Comparison of ENCODE assay signal across 8 mouse cellular contexts in genomic region chr10:52022413-52023212, GRCm38 (mm10). TPM values are rescaled to one million over a fixed set of nuclear protein-coding genes. Genes with fewer than 3 reads are reported as not detected.
DNase-seq lines count a peak whose midpoint lies in the region; ATAC-seq and TF ChIP-seq lines count a peak whose summit lies in the region.

Vgll2 (plus strand) TSS chr10:52022502.

- WGBS in kidney, embryonic 15.5 days: under 1% methylated on average over 60 of the region's 60 CpGs
- under 1% methylated on average over 52 of the region's 60 CpGs for WGBS in liver, postnatal 0 days (ENCODE audit: insufficient replicate concordance)

- H3K9me3 ChIP-seq in kidney, embryonic 15.5 days (replicated peaks): no peaks in the 10 kb centered on the region
- H3K9me3 ChIP-seq in liver, postnatal 0 days (ENCODE audit: low read length): no peaks in the 10 kb centered on the region

- peak within 1 kb of the TSS; percentile 87 for H3K4me2 ChIP-seq in kidney, embryonic 15.5 days
- peak within 1 kb of the TSS; percentile 61 for H3K4me2 ChIP-seq in liver, postnatal 0 days (ENCODE audit: low read depth, low read length)

- no peak for TF ChIP-seq CTCF in liver, postnatal 0 days (IDR thresholded peaks at IDR 0.05; ENCODE audit: low read depth)

- peak; percentile 85 for ATAC-seq in kidney, embryonic 15.5 days (replicated peaks; ENCODE audit: low FRiP score)
- ATAC-seq in liver, postnatal 0 days: no peak

- no peaks in the 10 kb centered on the region for H3K36me3 ChIP-seq in kidney, embryonic 15.5 days
- no peaks in the 10 kb centered on the region for H3K36me3 ChIP-seq in liver, postnatal 0 days (replicated peaks; ENCODE audit: insufficient read depth, low read length)

- peaks cover 21% of the 10 kb centered on the region for H3K4me1 ChIP-seq in kidney, embryonic 15.5 days
- H3K4me1 ChIP-seq in liver, postnatal 0 days (ENCODE audit: insufficient read depth): no peaks in the 10 kb centered on the region

- peak; percentile 53 to 55 for DNase-seq in cerebellum, postnatal 10 days
- no peak for DNase-seq in cerebellum, adult 8-10 months
- peak; percentile 63 for DNase-seq in adrenal gland, adult 2 months
- peak; percentile 31 to 43 for DNase-seq in frontal cortex, postnatal 36 days (ENCODE audit: low spot score in 2 of 2)
- DNase-seq in liver, postnatal 0 days: no peak
- DNase-seq in right cerebral cortex, adult 18-20 months: peak; percentile 49
- no peak for DNase-seq in thymus, postnatal 0 days (ENCODE audit: low spot score)

- no peak within 1 kb of the TSS for H3K27ac ChIP-seq in kidney, embryonic 15.5 days
- H3K27ac ChIP-seq in liver, postnatal 0 days (ENCODE audit: low read depth): no peak within 1 kb of the TSS

- H3K9ac ChIP-seq in kidney, embryonic 15.5 days: no peak within 1 kb of the TSS
- H3K9ac ChIP-seq in liver, postnatal 0 days (replicated peaks): no peak within 1 kb of the TSS

- H3K4me3 ChIP-seq in kidney, embryonic 15.5 days (replicated peaks): peak within 1 kb of the TSS; percentile 51
- peak within 1 kb of the TSS; percentile 36 for H3K4me3 ChIP-seq in liver, postnatal 0 days (ENCODE audit: low read depth, low read length)

- H3K27me3 ChIP-seq in kidney, embryonic 15.5 days: peaks cover 89% of the 10 kb centered on the region
- peaks cover 72% of the 10 kb centered on the region for H3K27me3 ChIP-seq in liver, postnatal 0 days (ENCODE audit: insufficient read depth, low read length)

- no peak for TF ChIP-seq EP300 in liver, postnatal 0 days (IDR thresholded peaks at IDR 0.05; ENCODE audit: low read depth)

RNA-seq across cellular contexts. Expression of gene Vgll2, which starts in this region (rescaled TPM):
- not detected for total RNA-seq in adrenal gland, adult 2 months (2021)
- 0.10 TPM in 1 of 2 replicates, not detected in the other for polyA plus RNA-seq in adrenal gland, adult 2 months (2012; rRNA removed)
- polyA plus RNA-seq in kidney, embryonic 15.5 days (2015; fragmentation: Nextera tagmentation; extraction: Ambion mirVana): 1.9 and 2.8 TPM in 2 replicates
- polyA plus RNA-seq in liver, postnatal 0 days (2015; fragmentation: Nextera tagmentation; extraction: Ambion mirVana): 0.57 TPM in 1 of 2 replicates, not detected in the other
- polyA plus RNA-seq in thymus, postnatal 0 days (2015; fragmentation: Nextera tagmentation; extraction: Ambion mirVana): 0.19 and 0.40 TPM in 2 replicates

Comparison
In these comparisons a context has a peak if more than half of its experiments do, and no peak if none do; other contexts are left out.
1. DNase-seq: peak in cerebellum, postnatal 10 days (2 of 2), frontal cortex, postnatal 36 days (2 of 2) and right cerebral cortex, adult 18-20 months (single experiment); none in cerebellum, adult 8-10 months (single experiment), liver, postnatal 0 days (single experiment) and thymus, postnatal 0 days (single experiment).
2. Peak in DNase-seq in adrenal gland, adult 2 months; RNA of the gene not detected or under 1 TPM.